Mouse (Mus musculus) embryonic stem cell, embryonic (primary cell): ENCODE data around the gene Dcst1.

Experiments
- CTCF ChIA-PET, 4 experiments: fragments of 300-600 bp in 2 of 4; fragments of 350-600 bp in 2 of 4; sonication (Branson Sonifier 250); formaldehyde crosslinking; loops; one replicate each; lab custom pipeline; 2022; ENCODE audit warnings: inconsistent platforms in 2 of 4; lab: Charles Lee
- POLR2A ChIA-PET, 4 experiments: fragments of 300-600 bp in 2 of 4; fragments of 350-600 bp in 2 of 4; sonication (Branson Sonifier 250); formaldehyde crosslinking; loops; one replicate each; lab custom pipeline; 2022; ENCODE audit warnings: antibody characterized with exemption in 4 of 4, inconsistent platforms in 1 of 4; lab: Charles Lee

Dcst1 gene

GRCm38 (mm10) chr3:89393605-89394004 lies 28.6 kb upstream of the Dcst1 start:
- POLR2A ChIA-PET: interaction anchor here (0.6 to 14.6 kb wide), 57 partner anchors 9 to 854 kb away, joined by 3 to 192 read pairs (median 4); partner anchors contain the start of genes Cks1b (in 3 of the 4), Flad1 (in 3 of the 4), Shc1 (in 3 of the 4) and Adam15 (in 2 of the 4)
- CTCF ChIA-PET: interaction anchor here in 3 of 4 experiments (0.6 to 9.2 kb wide), 21 partner anchors 11 to 256 kb away, joined by 3 to 148 read pairs (median 6); partner anchors contain the start of genes Adam15 (in 1 of the 3), Cks1b (in 1 of the 3), Flad1 (in 1 of the 3) and Krtcap2 (in 1 of the 3)

- ChIA-PET POLR2A (interaction anchor here (0.6 to 14.6 kb wide), 55 partner anchors 9 to 855 kb away, joined by 3 to 192 read pairs (median 4); partner anchors contain the start of genes Cks1b (in 3 of the 4), Flad1 (in 3 of the 4), Shc1 (in 3 of the 4) and Adam15 (in 2 of the 4)), CTCF (interaction anchor here in 3 of 4 experiments (0.6 to 9.2 kb wide), 17 partner anchors 10 to 163 kb away, joined by 3 to 148 read pairs (median 6); partner anchors contain the start of genes Adam15 (in 1 of the 3), Cks1b (in 1 of the 3), Flad1 (in 1 of the 3) and Krtcap2 (in 1 of the 3))
Measured at GRCm38 (mm10) chr3:89392871-89393311, 27.8 kb upstream of the Dcst1 start.

GRCm38 (mm10) chr3:89391663-89392511 lies 26.8 kb upstream of the Dcst1 start:
- POLR2A ChIA-PET: interaction anchor here in 3 of 4 experiments (0.6 to 14.6 kb wide), 35 partner anchors 9 to 1830 kb away, joined by 3 to 192 read pairs (median 4); partner anchors contain the start of genes Cks1b (in 2 of the 3), Pygo2 (in 2 of the 3), Shc1 (in 2 of the 3) and Adam15 (in 1 of the 3)
- CTCF ChIA-PET: interaction anchor here (0.5 to 9.2 kb wide), 11 partner anchors 12 to 90 kb away, joined by 3 to 148 read pairs (median 5); no protein-coding TSS in a partner anchor

GRCm38 (mm10) chr3:89390699-89391662 lies 25.9 kb upstream of the Dcst1 start:
- POLR2A ChIA-PET: interaction anchor here in 3 of 4 experiments (0.6 to 14.6 kb wide), 24 partner anchors 8 to 810 kb away, joined by 3 to 192 read pairs (median 4); partner anchors contain the start of genes Cks1b (in 2 of the 3), Pygo2 (in 2 of the 3), Shc1 (in 2 of the 3) and Flad1 (in 1 of the 3)
- CTCF ChIA-PET: interaction anchor here (0.6 to 9.2 kb wide), 13 partner anchors 11 to 954 kb away, joined by 3 to 148 read pairs (median 4); partner anchors contain the start of gene Flad1 (in 1 of the 4)

GRCm38 (mm10) chr3:89390111-89390515 lies 25.1 kb upstream of the Dcst1 start:
- CTCF ChIA-PET: interaction anchor here in 3 of 4 experiments (0.6 to 9.2 kb wide), 3 partner anchors 10 to 75 kb away, joined by 3 to 148 read pairs (median 3); partner anchors contain the start of gene Flad1 (in 1 of the 3)
- POLR2A ChIA-PET: interaction anchor here in 3 of 4 experiments (0.6 to 14.6 kb wide), 7 partner anchors 9 to 75 kb away, joined by 3 to 192 read pairs (median 123); partner anchors contain the start of genes Cks1b (in 2 of the 3), Shc1 (in 2 of the 3) and Flad1 (in 1 of the 3)

GRCm38 (mm10) chr3:89388901-89389740 lies 24.1 kb upstream of the Dcst1 start:
- CTCF ChIA-PET: interaction anchor here in 3 of 4 experiments (0.5 to 9.2 kb wide), 9 partner anchors 9 to 92 kb away, joined by 3 to 148 read pairs (median 4); partner anchors contain the start of genes Adam15 (in 1 of the 3), Pbxip1 (in 1 of the 3) and Pmvk (in 1 of the 3)
- POLR2A ChIA-PET: interaction anchor here in 3 of 4 experiments (0.7 to 12.8 kb wide), 18 partner anchors 8 to 287 kb away, joined by 3 to 189 read pairs (median 3); partner anchors contain the start of genes Cks1b (in 3 of the 3), Shc1 (in 3 of the 3), Dcst1 (in 1 of the 3) and Fdps (in 1 of the 3)

GRCm38 (mm10) chr3:89388134-89388881 lies 23.3 kb upstream of the Dcst1 start:
- ChIA-PET POLR2A (interaction anchor here in 3 of 4 experiments (0.6 to 13.6 kb wide), 19 partner anchors 6 to 1048 kb away, joined by 3 to 189 read pairs (median 4); partner anchors contain the start of genes Cks1b (in 3 of the 3), Shc1 (in 3 of the 3), Adam15 (in 1 of the 3) and Fdps (in 1 of the 3)), CTCF (interaction anchor here in 3 of 4 experiments (0.6 to 9.2 kb wide), 9 partner anchors 8 to 93 kb away, joined by 3 to 148 read pairs (median 4); partner anchors contain the start of genes Adam15 (in 1 of the 3) and Pbxip1 (in 1 of the 3))

- POLR2A ChIA-PET: interaction anchor here in 3 of 4 experiments (0.6 to 13.6 kb wide), 10 partner anchors 6 to 1047 kb away, joined by 3 to 189 read pairs (median 4); partner anchors contain the start of genes Adam15 (in 1 of the 3) and Zbtb7b (in 1 of the 3)
Measured at GRCm38 (mm10) chr3:89387632-89388031, 22.6 kb upstream of the Dcst1 start.

GRCm38 (mm10) chr3:89386438-89387420 lies 21.7 kb upstream of the Dcst1 start:
- CTCF ChIA-PET: interaction anchor here (0.5 to 3.9 kb wide), 11 partner anchors 8 to 95 kb away, joined by 3 to 10 read pairs (median 4); no protein-coding TSS in a partner anchor
- POLR2A ChIA-PET: interaction anchor here in 2 of 4 experiments (0.6 to 13.6 kb wide), 21 partner anchors 7 to 762 kb away, joined by 3 to 189 read pairs (median 4); partner anchors contain the start of genes Adam15 (in 2 of the 2), Cks1b (in 1 of the 2), Efna3 (in 1 of the 2) and Efna4 (in 1 of the 2)

More at GRCm38 (mm10) chr3:89387632-89388031, 22.6 kb upstream of the Dcst1 start:
- CTCF ChIA-PET: interaction anchor here in 3 of 4 experiments (0.6 to 1.7 kb wide), 5 partner anchors 9 to 46 kb away, joined by 3 to 6 read pairs (median 5); no protein-coding TSS in a partner anchor

GRCm38 (mm10) chr3:89385451-89385850 lies 20.4 kb upstream of the Dcst1 start:
- POLR2A ChIA-PET: interaction anchor here in 2 of 4 experiments (0.8 to 13.6 kb wide), 9 partner anchors 8 to 65 kb away, joined by 3 to 189 read pairs (median 8); partner anchors contain the start of genes Zbtb7b (in 2 of the 2), Adam15 (in 1 of the 2), Cks1b (in 1 of the 2) and Shc1 (in 1 of the 2)
- CTCF ChIA-PET: interaction anchor here in 2 of 4 experiments (0.6 to 3.9 kb wide), 6 partner anchors 11 to 166 kb away, joined by 3 to 10 read pairs (median 6); no protein-coding TSS in a partner anchor

GRCm38 (mm10) chr3:89384331-89385076 lies 19.5 kb upstream of the Dcst1 start:
- ChIA-PET POLR2A (interaction anchor here in 3 of 4 experiments (0.5 to 13.6 kb wide), 12 partner anchors 9 to 102 kb away, joined by 3 to 189 read pairs (median 8); partner anchors contain the start of genes Cks1b (in 2 of the 3), Shc1 (in 2 of the 3), Zbtb7b (in 2 of the 3) and Adam15 (in 1 of the 3)), CTCF (interaction anchor here (0.6 to 3.9 kb wide), 10 partner anchors 12 to 165 kb away, joined by 3 to 15 read pairs (median 6); no protein-coding TSS in a partner anchor)
